Mouse (Mus musculus) stomach, postnatal 0 days (tissue): ENCODE results near the gene Mturn. TPM values are rescaled to one million over a fixed set of nuclear protein-coding genes. Genes with fewer than 3 reads are reported as not detected.

Experiments
- ATAC-seq: fragments of 200-750 bp; cut with Nextera tagmentation; 2 replicates; pipeline ENCODE4 v1.8.0; 2017; ENCODE audit not compliant: low FRiP score, low TSS enrichment
- DNase-seq: peaks from one replicate; pipeline ENCODE4 v3.0.0-alpha.2; 2016; ENCODE audit warnings: low spot score
- H3K27ac ChIP-seq: fragments of 300-500 bp; sonication (generic); replicated peaks from 2 replicates; pipeline ENCODE4 v1.5.1; 2014; ENCODE audit warnings: mild to moderate bottlenecking, control low read depth
- H3K27me3 ChIP-seq: fragments of 300-500 bp; sonication (generic); 2 replicates; pipeline ENCODE4 v1.6.1; 2014; ENCODE audit warnings: low read length; ENCODE audit not compliant: control insufficient read depth, insufficient read depth
- H3K36me3 ChIP-seq: fragments of 300-500 bp; sonication (generic); 2 replicates; pipeline ENCODE4 v1.6.1; 2014; ENCODE audit warnings: low read length, mixed read lengths; ENCODE audit not compliant: control insufficient read depth, insufficient read depth
- H3K4me1 ChIP-seq: fragments of 300-500 bp; sonication (generic); replicated peaks from 2 replicates; pipeline ENCODE4 v1.6.1; 2014; ENCODE audit warnings: antibody characterized with exemption; ENCODE audit not compliant: control insufficient read depth, insufficient read depth
- H3K4me2 ChIP-seq: fragments of 300-500 bp; sonication (generic); replicated peaks from 2 replicates; pipeline ENCODE4 v1.6.1; 2014; ENCODE audit warnings: low read depth, mild to moderate bottlenecking, control low read depth, moderate library complexity
- H3K4me3 ChIP-seq: fragments of 300-500 bp; sonication (generic); 2 replicates; pipeline ENCODE4 v1.5.1; 2014; ENCODE audit warnings: low read depth, low read length, control low read depth
- H3K9ac ChIP-seq: fragments of 300-500 bp; sonication (generic); 2 replicates; pipeline ENCODE4 v1.6.1; 2014; ENCODE audit warnings: mild to moderate bottlenecking, low read length, control low read depth, mixed read lengths
- H3K9me3 ChIP-seq: fragments of 300-500 bp; sonication (generic); 2 replicates; pipeline ENCODE4 v1.6.1; 2016; ENCODE audit warnings: low read length; ENCODE audit not compliant: control insufficient read depth
- CTCF ChIP-seq: IDR thresholded peaks from 2 replicates; pipeline ENCODE4 v1.5.1; 2016; ENCODE audit warnings: antibody characterized with exemption, low read depth, mild to moderate bottlenecking, moderate library complexity
- EP300 ChIP-seq: optimal IDR thresholded peaks from 2 replicates; pipeline ENCODE3; 2016; ENCODE audit warnings: antibody characterized with exemption
- WGBS: fragments of 180-500 bp; shearing (Covaris S2); extraction: QIAGEN DNeasy Blood & Tissue Kit; methylation state at CpG from one replicate; pipeline ENCODE4 v1.1.7; 2014; 5-methylcytosine and 5-hydroxymethylcytosine counted together
- polyA plus RNA-seq: library from polyadenylated mRNA; unstranded; fragments of >200 nt; fragmentation: Nextera tagmentation; extraction: Ambion mirVana; gene quantifications from 2 replicates; pipeline ENCODE4 v1.2.1, GENCODE M21; 2015

Mturn gene
- polyA plus RNA-seq, 1 experiment from 2014 or later = 3.3 TPM

DNA sequence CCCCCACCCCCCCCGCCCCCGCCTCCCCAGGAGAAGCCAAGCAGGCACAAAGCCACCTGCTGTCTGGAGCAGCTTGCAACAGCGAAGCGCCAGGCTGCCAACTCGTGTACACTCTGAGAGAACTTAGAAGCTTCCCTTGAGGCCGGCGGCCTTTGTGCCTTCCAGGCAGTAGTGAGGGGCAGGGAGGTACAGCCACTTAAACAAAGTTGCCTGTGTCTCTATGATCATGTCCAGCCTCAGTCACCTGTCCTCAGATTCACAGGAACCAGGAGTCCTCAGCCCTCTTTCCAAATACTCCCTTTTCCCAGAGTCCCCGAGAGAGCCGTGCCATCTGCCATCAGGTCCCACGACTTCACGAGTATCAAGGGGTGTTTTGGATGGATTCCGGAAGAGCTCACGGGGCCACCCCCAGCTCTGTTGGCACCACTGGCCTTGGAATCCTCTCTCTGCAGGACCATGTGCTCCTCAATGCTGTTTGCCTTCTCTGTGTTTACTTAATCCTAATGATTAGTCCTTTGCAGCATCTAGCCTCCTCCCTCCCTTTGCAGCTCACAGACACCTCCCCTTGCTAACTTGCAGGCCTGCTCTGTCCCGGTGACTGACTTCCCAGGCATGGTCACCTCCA is 38.4 kb downstream of the Mturn start:
- 21% methylated on average over 14 of the region's 14 CpGs for WGBS

DNA sequence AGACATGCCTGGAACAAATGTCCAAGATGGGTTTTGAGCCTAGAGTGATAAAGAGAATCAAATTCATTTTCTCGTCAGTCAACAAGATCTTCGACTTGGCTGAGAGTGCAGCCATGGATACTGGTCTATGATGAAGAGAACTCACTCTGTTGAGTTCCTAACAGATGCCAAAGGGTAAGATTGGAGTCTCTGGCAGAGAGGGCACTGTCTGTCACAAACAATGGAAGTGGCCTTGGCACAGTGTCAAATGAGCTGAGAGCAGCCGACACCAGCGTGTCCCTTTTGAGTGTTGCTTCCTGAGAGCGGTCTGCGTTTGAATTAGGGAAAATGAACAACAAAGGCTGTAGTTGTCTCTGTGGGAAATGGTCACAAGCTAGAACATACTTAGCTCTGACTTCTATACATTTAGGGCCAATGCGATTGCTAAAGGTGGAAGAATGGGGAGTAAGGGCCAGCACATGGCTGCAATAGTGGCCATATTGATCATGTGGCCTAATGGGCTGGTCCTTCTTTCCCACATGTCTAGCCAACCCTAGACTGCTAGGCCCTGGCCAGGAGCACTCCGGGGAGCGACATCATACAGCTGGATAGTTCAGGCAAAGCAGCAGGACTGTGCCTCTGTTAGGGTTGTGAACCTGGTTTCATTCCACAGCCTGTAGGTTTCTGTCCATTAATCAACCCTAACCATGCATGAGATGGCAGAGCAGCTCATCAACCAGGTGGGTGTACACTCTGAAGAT is 39.3 kb downstream of the Mturn start:
- TF ChIP-seq CTCF = no peak
- no peak for TF ChIP-seq EP300
- 89% methylated on average over 9 of the region's 9 CpGs for WGBS
- no peak for ATAC-seq
- Histone ChIP-seq H3K4me1 (no peaks in the 10 kb centered on the region), H3K4me2 (no peak overlapping the region), H3K9ac (no peak overlapping the region), H3K27me3 (no peaks in the 10 kb centered on the region), H3K9me3 (no peaks in the 10 kb centered on the region), H3K4me3 (no peak overlapping the region), H3K36me3 (no peaks in the 10 kb centered on the region), H3K27ac (no peak overlapping the region)
- no peak for DNase-seq

More for the DNA sequence above, 38.4 kb downstream of the Mturn start:
- Histone ChIP-seq H3K27me3 (no peaks in the 10 kb centered on the region), H3K4me3 (no peak overlapping the region), H3K9me3 (no peaks in the 10 kb centered on the region), H3K27ac (no peak overlapping the region), H3K4me2 (no peak overlapping the region), H3K4me1 (no peaks in the 10 kb centered on the region), H3K9ac (no peak overlapping the region), H3K36me3 (no peaks in the 10 kb centered on the region)
- ATAC-seq (peak; percentile 29; the same call in 1 of the 2 replicates), DNase-seq (peak; percentile 28)
- no peak for TF ChIP-seq CTCF
- no peak for TF ChIP-seq EP300

DNA sequence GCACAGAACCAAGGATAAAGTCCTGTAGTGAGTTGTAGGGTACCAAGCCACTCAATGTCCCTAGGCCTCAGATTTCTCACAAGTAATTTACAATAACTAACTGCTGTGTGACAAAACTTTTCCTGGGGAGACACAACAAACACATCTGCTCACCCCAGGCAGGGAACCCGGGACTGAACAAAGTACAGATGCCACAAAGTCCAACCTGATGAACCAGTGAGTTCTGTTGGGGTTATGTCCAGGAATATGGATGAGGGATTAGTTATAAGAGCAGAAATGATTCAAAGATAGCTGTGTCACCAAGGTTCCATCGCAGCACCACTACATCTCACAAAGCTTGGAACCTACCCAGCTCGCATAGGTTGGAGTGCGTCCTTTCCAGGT is 39.8 kb downstream of the Mturn start:
- no peak overlapping the region for H3K4me3 ChIP-seq
- H3K9me3 ChIP-seq = no peaks in the 10 kb centered on the region
- no peak overlapping the region for H3K27ac ChIP-seq
- H3K36me3 ChIP-seq = no peaks in the 10 kb centered on the region
- no peak overlapping the region for H3K9ac ChIP-seq
- no peak overlapping the region for H3K4me2 ChIP-seq
- no peak for ATAC-seq
- TF ChIP-seq CTCF = no peak
- TF ChIP-seq EP300 = no peak
- DNase-seq = no peak
- no peaks in the 10 kb centered on the region for H3K4me1 ChIP-seq
- WGBS = 91% methylated on average over 4 of the region's 4 CpGs
- no peaks in the 10 kb centered on the region for H3K27me3 ChIP-seq

DNA sequence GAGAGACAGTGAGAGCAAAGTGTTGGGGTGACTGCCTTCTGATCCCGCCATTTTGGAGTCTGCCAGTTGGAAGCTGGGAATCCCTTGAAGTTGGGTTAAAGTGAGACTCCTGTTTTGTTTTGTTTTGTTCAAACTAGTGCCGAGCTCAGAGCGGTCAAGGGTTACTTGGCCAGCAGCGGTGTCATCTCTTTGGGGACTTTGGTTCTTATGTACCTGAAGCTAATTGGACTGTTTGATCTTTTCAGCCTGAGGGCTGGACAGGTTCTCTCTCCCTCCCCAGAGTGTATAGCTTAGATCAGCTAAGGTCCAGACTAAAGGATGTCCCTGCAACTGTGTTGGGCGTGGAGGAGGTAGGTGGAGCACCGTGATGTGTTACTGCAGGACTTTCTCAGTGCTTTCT is 44.9 kb downstream of the Mturn start:
- 88% methylated on average over 6 of the region's 6 CpGs for WGBS
- H3K27ac ChIP-seq = no peak overlapping the region
- H3K4me3 ChIP-seq = no peak overlapping the region
- no peaks in the 10 kb centered on the region for H3K36me3 ChIP-seq
- TF ChIP-seq CTCF (no peak), EP300 (no peak)
- no peak overlapping the region for H3K4me2 ChIP-seq
- H3K9ac ChIP-seq = no peak overlapping the region
- H3K27me3 ChIP-seq = no peaks in the 10 kb centered on the region
- ATAC-seq (no peak), DNase-seq (no peak)
- no peaks in the 10 kb centered on the region for H3K4me1 ChIP-seq
- no peaks in the 10 kb centered on the region for H3K9me3 ChIP-seq

DNA sequence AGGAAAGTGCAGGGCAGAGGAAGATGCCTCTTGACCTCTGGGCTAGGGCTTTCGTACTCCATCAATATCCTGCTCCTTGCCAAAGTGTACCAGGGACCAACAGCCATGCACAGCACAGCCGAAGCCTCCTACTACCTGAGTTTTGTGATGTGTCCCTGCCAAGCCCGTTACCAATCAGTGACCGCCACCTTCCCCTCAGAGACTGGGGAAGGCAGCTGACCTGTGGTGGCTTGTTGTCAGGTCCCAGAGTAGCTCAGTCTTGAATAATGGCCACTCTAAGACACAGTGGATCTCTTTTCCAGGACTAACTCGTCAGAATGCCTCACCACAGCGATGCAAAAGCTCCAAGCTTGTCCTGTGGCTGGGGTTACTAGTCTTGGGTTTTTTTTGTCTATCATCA is 45.4 kb downstream of the Mturn start:
- Histone ChIP-seq H3K4me3 (no peak overlapping the region), H3K9me3 (no peaks in the 10 kb centered on the region), H3K4me1 (no peaks in the 10 kb centered on the region), H3K36me3 (no peaks in the 10 kb centered on the region), H3K9ac (no peak overlapping the region), H3K27ac (no peak overlapping the region), H3K4me2 (no peak overlapping the region), H3K27me3 (no peaks in the 10 kb centered on the region)
- ATAC-seq = no peak
- no peak for DNase-seq
- WGBS = 85% methylated on average over 6 of the region's 6 CpGs
- no peak for TF ChIP-seq EP300
- TF ChIP-seq CTCF = no peak

DNA sequence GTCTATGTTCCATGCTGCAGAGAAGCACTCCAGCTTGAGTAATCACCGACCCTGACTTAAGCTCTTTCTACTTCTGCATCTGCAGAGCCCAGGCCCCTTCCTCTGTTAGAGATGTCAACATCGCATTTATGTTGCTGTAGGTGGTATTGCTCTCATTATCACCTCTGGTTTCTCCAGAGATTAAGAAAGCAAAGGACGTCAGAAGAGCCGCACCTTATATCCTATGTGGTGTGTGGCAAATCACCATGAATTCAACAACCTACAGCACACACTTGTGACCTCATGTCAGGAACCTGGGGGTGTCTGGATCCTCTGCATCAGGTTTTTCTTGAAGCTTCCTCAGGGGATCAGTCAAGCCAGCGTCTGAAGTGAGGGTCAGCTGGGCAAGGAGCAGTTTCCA is 46.0 kb downstream of the Mturn start:
- Histone ChIP-seq H3K9ac (no peak overlapping the region), H3K4me2 (no peak overlapping the region), H3K9me3 (no peaks in the 10 kb centered on the region), H3K4me3 (no peak overlapping the region), H3K4me1 (no peaks in the 10 kb centered on the region), H3K27me3 (no peaks in the 10 kb centered on the region), H3K27ac (no peak overlapping the region), H3K36me3 (no peaks in the 10 kb centered on the region)
- ATAC-seq (no peak), DNase-seq (no peak)
- 84% methylated on average over 5 of the region's 5 CpGs for WGBS
- no peak for TF ChIP-seq EP300
- no peak for TF ChIP-seq CTCF
